In genomic region chr10:117699914-117700313, GRCm38 (mm10) we compare ENCODE assay signal across 33 mouse cellular contexts.
"Had no signal": no experiment of that assay in that cellular context is flagged by ENCODE, and none has a peak within 500 bp of the region (broad histone marks: within the 10 kb centered on the region; RNA-seq: fewer than 3 reads in every experiment).

No protein-coding gene starts in this region.

- DNase-seq: heart, postnatal 10 days; heart, postnatal 14 days; heart, postnatal 4 days; kidney, adult 11 months; kidney, adult 18-20 months; kidney, adult 2 months; kidney, adult 8-10 months; kidney, adult 9 months; kidney, postnatal 10 days; kidney, postnatal 14 days; kidney, postnatal 25 days; kidney, postnatal 36 days; kidney, postnatal 4 days; layer of hippocampus, adult 9-11 months; layer of hippocampus, postnatal 36 days had no signal

- H3K4me1 ChIP-seq: heart, embryonic 12.5 days; heart, embryonic 13.5 days; heart, embryonic 15.5 days; hindbrain, embryonic 10.5 days; hindbrain, embryonic 12.5 days; hindbrain, embryonic 13.5 days; hindbrain, embryonic 15.5 days; intestine, embryonic 15.5 days had no signal

- ATAC-seq: hindbrain, embryonic 16.5 days; hindbrain, postnatal 0 days; inflammation-experienced regulatory T-cells, adult 6 months; intestine, embryonic 15.5 days; intestine, embryonic 16.5 days; intestine, postnatal 0 days had no signal

- H3K9ac ChIP-seq: heart, embryonic 12.5 days; heart, embryonic 13.5 days; heart, embryonic 15.5 days; hindbrain, embryonic 12.5 days; hindbrain, embryonic 13.5 days; hindbrain, embryonic 14.5 days; hindbrain, embryonic 15.5 days; intestine, embryonic 15.5 days had no signal

- H3K4me2 ChIP-seq: heart, embryonic 11.5 days; heart, embryonic 12.5 days; heart, embryonic 13.5 days; heart, embryonic 15.5 days; hindbrain, embryonic 12.5 days; hindbrain, embryonic 13.5 days; hindbrain, embryonic 14.5 days; hindbrain, embryonic 15.5 days; intestine, embryonic 15.5 days had no signal

- H3K4me3 ChIP-seq: heart, embryonic 12.5 days; heart, embryonic 13.5 days; heart, embryonic 15.5 days; hindbrain, embryonic 10.5 days; hindbrain, embryonic 12.5 days; hindbrain, embryonic 13.5 days; hindbrain, embryonic 15.5 days; intestine, embryonic 15.5 days; layer of hippocampus, adult 2 months; left cerebral cortex, adult 2 months had no signal

- H3K27ac ChIP-seq: heart, embryonic 13.5 days; heart, embryonic 15.5 days; hindbrain, embryonic 10.5 days; hindbrain, embryonic 12.5 days; hindbrain, embryonic 13.5 days; hindbrain, embryonic 14.5 days; hindbrain, embryonic 15.5 days; hindbrain, postnatal 0 days; intestine, embryonic 15.5 days; kidney, postnatal 0 days; layer of hippocampus, adult 2 months; left cerebral cortex, adult 2 months had no signal

- H3K27me3 ChIP-seq: heart, embryonic 12.5 days; heart, embryonic 13.5 days; heart, embryonic 15.5 days; hindbrain, embryonic 12.5 days; hindbrain, embryonic 13.5 days; hindbrain, embryonic 15.5 days; intestine, embryonic 15.5 days had no signal

- H3K9me3 ChIP-seq: heart, embryonic 12.5 days; heart, embryonic 13.5 days; heart, embryonic 15.5 days; hindbrain, embryonic 10.5 days; hindbrain, embryonic 12.5 days; hindbrain, embryonic 13.5 days; hindbrain, embryonic 15.5 days; intestine, embryonic 15.5 days had no signal
